Mouse (Mus musculus) layer of hippocampus, adult 9-10 months (tissue): ENCODE measurements around the gene Tubb1.

ENCODE experiments used
- DNase-seq: peaks from one replicate; pipeline ENCODE4 v3.0.0; 2022; ENCODE audit warnings: low spot score

Gene Tubb1

GRCm38 (mm10) chr2:174443046-174443445, 7.4 kb upstream of the Tubb1 start:
- no peak for DNase-seq

GRCm38 (mm10) chr2:174444359-174444758, 6.1 kb upstream of the Tubb1 start:
- no peak for DNase-seq

GRCm38 (mm10) chr2:174445018-174445417, 5.5 kb upstream of the Tubb1 start:
- DNase-seq, result no peak

GRCm38 (mm10) chr2:174446492-174446891, 4.0 kb upstream of the Tubb1 start:
- no peak for DNase-seq

- DNase-seq, result no peak
These were observed 3.6 kb upstream of the Tubb1 start for GRCm38 (mm10) chr2:174446905-174447304.

GRCm38 (mm10) chr2:174448405-174448804, 2.1 kb upstream of the Tubb1 start:
- no peak for DNase-seq

- DNase-seq, result no peak
These were observed 3.2 kb downstream of the Tubb1 start for GRCm38 (mm10) chr2:174453681-174454080.

GRCm38 (mm10) chr2:174459365-174459764, 8.9 kb downstream of the Tubb1 start:
- DNase-seq, result no peak

GRCm38 (mm10) chr2:174463370-174463769, 12.9 kb downstream of the Tubb1 start:
- DNase-seq, result no peak

GRCm38 (mm10) chr2:174463789-174464523, 13.5 kb downstream of the Tubb1 start, which contains the start of gene Atp5e:
Gene Atp5e, minus strand, starts transcription at chr2:174464105.
- peak; percentile 89 for DNase-seq

- DNase-seq, result no peak
These were observed 19.8 kb downstream of the Tubb1 start for GRCm38 (mm10) chr2:174470333-174470732.

GRCm38 (mm10) chr2:174470786-174471405, 20.4 kb downstream of the Tubb1 start:
- DNase-seq, result no peak

- DNase-seq, result no peak
These were observed 21.9 kb downstream of the Tubb1 start for GRCm38 (mm10) chr2:174472407-174472806.

- peak; percentile 96 for DNase-seq
These were observed 22.5 kb downstream of the Tubb1 start, which contains the start of gene Prelid3b for GRCm38 (mm10) chr2:174472818-174473549. Gene Prelid3b, minus strand, starts transcription at chr2:174473081.

- DNase-seq, result no peak
These were observed 23.0 kb downstream of the Tubb1 start for GRCm38 (mm10) chr2:174473550-174473927.

GRCm38 (mm10) chr2:174477543-174478319, 27.2 kb downstream of the Tubb1 start:
- DNase-seq, result no peak

- DNase-seq, result no peak
These were observed 28.3 kb downstream of the Tubb1 start for GRCm38 (mm10) chr2:174478746-174479145.

- DNase-seq, result no peak
These were observed 36.5 kb downstream of the Tubb1 start for GRCm38 (mm10) chr2:174487005-174487404.

GRCm38 (mm10) chr2:174492858-174493257, 42.4 kb downstream of the Tubb1 start:
- peak; percentile 39 for DNase-seq

GRCm38 (mm10) chr2:174500814-174501503, 50.5 kb downstream of the Tubb1 start:
- no peak for DNase-seq

GRCm38 (mm10) chr2:174501517-174501916, 51.0 kb downstream of the Tubb1 start:
- no peak for DNase-seq
